Mouse (Mus musculus) thymus, adult 2 months (tissue): ENCODE data around the gene Mettl7a3. TPM values are rescaled to one million over a fixed set of nuclear protein-coding genes. Genes with fewer than 3 reads are reported as not detected.
"Not testable (repeated sequence)": the region's sequence is repeated elsewhere in the genome, so short reads cannot be mapped to it uniquely, and the experiment has no call there.

Experiments
- DNase-seq: peaks from one replicate; pipeline ENCODE4 v3.0.0; 2021
- H3K27ac ChIP-seq: fragments of 200-500 bp; 2 replicates; pipeline ENCODE4 v1.5.1; 2012; ENCODE audit warnings: low read length, control low read depth; ENCODE audit not compliant: control insufficient read depth, insufficient read depth
- H3K27me3 ChIP-seq: fragments of 200-500 bp; 2 replicates; pipeline ENCODE4 v1.6.1; 2012; ENCODE audit warnings: mild to moderate bottlenecking, low read length, moderate library complexity, mixed read lengths; ENCODE audit not compliant: control insufficient read depth, insufficient read depth
- H3K36me3 ChIP-seq: fragments of 200-500 bp; 2 replicates; pipeline ENCODE4 v1.6.1; 2012; ENCODE audit warnings: mild to moderate bottlenecking, low read length, moderate library complexity; ENCODE audit not compliant: control insufficient read depth, insufficient read depth
- H3K4me1 ChIP-seq: fragments of 200-500 bp; replicated peaks from 2 replicates; pipeline ENCODE4 v1.6.1; 2012; ENCODE audit warnings: low read length; ENCODE audit not compliant: control insufficient read depth, insufficient read depth
- H3K4me3 ChIP-seq: fragments of 200-500 bp; 2 replicates; pipeline ENCODE4 v1.5.1; 2012; ENCODE audit warnings: mild to moderate bottlenecking, low read length, control low read depth, moderate library complexity; ENCODE audit not compliant: control insufficient read depth, insufficient read depth
- CTCF ChIP-seq: fragments of 200-500 bp; IDR thresholded peaks from 2 replicates; pipeline ENCODE4 v1.5.1; 2012; ENCODE audit warnings: mild to moderate bottlenecking, control low read depth, low read length, moderate library complexity, borderline replicate concordance; ENCODE audit not compliant: control insufficient read depth, poor library complexity, insufficient read depth; ENCODE audit errors: extremely low read depth
- POLR2A ChIP-seq: fragments of 200-500 bp; IDR thresholded peaks from 2 replicates; pipeline ENCODE4 v1.6.1; 2012; ENCODE audit warnings: mild to moderate bottlenecking, low read length, control low read depth, moderate library complexity; ENCODE audit not compliant: control insufficient read depth, poor library complexity, insufficient read depth; ENCODE audit errors: extremely low read depth
- WGBS: fragments of 180-500 bp; shearing (Covaris S2); methylation state at CpG from one replicate; pipeline ENCODE4 v1.1.7; 2018; 5-methylcytosine and 5-hydroxymethylcytosine counted together
- polyA plus RNA-seq: library from polyadenylated mRNA; depleted of rRNA; stranded (reverse); fragments of >200 nt; gene quantifications from 2 replicates; pipeline ENCODE4 v1.2.3, GENCODE M21; 2012

Gene Mettl7a3
- polyA plus RNA-seq, 1 experiment = 0.05 TPM

DNA sequence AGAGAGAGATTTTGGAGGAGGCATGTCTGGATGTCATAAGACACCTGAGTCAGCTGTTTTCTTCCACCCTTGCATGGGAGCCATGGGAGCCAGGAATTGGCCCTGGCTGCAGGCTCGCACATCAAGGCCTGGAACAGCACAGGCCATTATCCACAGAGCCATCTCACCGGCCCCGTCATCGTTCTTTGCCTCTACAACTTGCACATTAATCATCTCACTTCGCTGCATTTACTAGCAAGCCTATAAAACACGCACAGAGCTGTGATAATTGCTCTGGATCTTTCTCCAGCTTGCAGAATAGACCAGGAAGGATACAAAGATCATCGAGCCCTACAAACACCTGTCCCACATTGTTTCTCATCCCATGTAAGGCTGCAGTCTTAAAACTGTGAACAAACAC is 4.0 kb upstream of the Mettl7a3 start:
- no peaks in the 10 kb centered on the region for H3K27me3 ChIP-seq

DNA sequence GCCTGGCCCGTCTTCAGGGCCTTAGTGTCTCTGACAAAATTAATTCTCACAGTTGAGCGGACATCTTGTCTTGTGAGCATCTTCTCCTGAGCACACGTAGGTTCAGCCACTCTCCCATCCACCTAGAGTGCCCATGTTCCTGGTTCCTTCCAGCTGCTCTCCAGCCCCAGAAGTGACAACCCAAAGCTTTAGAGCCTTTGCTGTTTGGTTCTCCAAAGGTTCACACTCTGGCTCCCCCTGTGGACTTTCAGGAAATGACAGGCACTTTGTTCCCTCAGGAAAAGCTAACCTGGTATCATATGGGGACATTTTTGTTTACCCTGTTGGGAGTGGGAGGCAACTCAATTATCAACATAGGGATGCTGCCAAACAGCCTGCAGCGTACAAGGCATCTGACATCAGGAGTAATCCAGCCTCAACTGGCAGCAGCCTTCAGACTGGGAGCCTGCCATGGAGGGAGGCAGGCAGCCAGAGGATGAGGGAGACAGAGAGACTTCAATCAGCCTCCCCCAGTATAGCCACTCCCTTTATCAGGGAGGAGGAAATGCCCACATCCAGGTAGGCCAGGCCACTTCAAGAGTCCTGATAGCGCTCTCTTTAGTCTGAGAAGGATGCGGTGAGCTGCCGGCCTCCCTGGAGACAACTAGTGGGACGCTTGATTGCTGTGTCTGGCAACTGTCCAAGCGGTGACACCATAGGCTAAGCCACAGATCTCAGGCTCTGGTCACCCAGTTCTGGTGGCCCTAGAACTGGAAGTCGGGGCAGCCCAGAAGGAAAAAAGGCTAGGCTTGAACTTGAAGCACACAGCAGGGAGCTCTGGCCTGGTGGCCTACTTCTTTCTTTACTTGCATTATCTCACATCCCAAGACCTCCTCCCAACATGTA is 2.4 kb upstream of the Mettl7a3 start:
- not testable (repeated sequence) for H3K27me3 ChIP-seq, H3K4me3 ChIP-seq, H3K36me3 ChIP-seq, H3K4me1 ChIP-seq, H3K27ac ChIP-seq, DNase-seq
- WGBS = 81% methylated on average over 3 of the region's 10 CpGs

More for the DNA sequence above, 4.0 kb upstream of the Mettl7a3 start:
- DNase-seq = no peak
- Histone ChIP-seq H3K4me1 (no peaks in the 10 kb centered on the region; the same call in 1 of the 2 replicates), H3K4me3 (no peak overlapping the region), H3K36me3 (no peaks in the 10 kb centered on the region), H3K27ac (no peak overlapping the region)
- no peak for TF ChIP-seq POLR2A
- no peak for TF ChIP-seq CTCF
- WGBS = 97% methylated on average over 7 of the region's 7 CpGs

DNA sequence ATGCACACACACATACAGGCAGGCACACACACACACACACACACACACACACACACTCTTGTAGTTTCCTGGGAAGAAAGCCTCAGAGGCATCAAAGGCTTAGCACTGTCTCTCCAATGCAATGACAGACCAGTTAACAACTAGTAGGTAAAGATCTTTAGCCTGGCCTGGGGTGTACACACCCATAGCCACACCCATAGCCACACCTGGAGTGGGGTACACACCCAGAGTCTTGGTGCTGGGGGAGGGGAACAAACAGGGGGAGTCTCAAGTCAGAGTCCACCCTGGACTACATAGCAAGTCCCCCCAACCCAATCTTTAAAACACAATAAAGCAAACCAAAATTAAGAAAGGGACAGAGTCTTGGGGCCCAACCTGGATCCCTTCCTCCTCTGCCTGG is 2.6 kb downstream of the Mettl7a3 start:
- not testable (repeated sequence) for H3K4me3 ChIP-seq, H3K4me1 ChIP-seq, H3K27me3 ChIP-seq, H3K27ac ChIP-seq, H3K36me3 ChIP-seq, DNase-seq

DNA sequence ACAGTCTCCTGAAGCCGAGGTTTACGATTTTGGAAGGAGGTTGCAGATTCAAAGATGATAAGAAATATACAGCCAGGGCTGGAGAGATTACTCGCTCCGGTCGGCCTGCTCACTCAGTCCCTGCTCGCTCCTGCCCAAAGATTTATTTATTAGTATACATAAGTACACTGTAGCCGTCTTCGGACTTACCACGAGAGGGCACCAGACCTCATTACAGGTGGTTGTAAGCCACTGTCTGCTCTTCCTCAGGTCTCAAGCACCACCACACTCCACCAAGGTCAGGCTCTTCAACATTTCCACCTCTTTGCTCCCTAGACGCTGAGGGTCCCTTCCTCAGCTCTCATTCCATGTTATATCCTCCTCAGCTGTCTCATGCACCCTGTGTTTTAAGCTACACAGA is 3.1 kb downstream of the Mettl7a3 start:
- 35% methylated on average over 10 of the region's 10 CpGs for WGBS
- not testable (repeated sequence) for H3K27me3 ChIP-seq, H3K27ac ChIP-seq, H3K4me3 ChIP-seq, H3K4me1 ChIP-seq, H3K36me3 ChIP-seq
- peak; percentile 66 for DNase-seq

DNA sequence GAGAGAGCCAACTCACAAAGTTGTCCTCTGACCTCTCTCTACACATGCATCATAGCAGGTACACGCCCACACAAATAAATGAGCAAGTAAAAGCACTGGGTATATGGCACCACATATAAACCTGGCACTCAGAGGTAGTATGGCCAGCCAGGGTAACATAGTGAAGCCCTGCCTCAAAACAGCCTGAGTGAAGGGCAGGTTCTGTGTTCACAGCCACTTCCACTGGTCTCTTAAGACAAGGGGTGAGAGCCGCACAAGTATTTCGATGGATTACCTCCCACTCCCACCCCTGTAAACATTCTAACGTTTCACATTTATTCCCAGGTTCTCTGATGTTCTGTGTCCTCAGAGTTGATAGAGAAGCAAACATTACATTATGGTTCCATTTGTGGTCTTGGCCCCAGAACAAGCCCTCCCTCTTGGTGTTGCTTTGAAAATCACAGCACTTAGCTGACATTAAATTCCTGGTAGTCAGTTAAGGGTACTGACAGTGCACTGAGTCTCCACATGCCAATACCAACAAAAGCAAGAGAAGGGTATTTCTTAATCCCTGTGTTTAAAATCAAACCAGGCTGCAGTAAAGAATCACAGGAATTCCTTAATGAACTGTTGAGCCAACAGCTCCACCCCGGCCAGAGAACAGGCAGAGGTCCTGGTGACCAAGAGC is 6.7 kb downstream of the Mettl7a3 start:
- not testable (repeated sequence) for H3K27ac ChIP-seq, DNase-seq, H3K36me3 ChIP-seq, H3K27me3 ChIP-seq, H3K4me1 ChIP-seq, H3K4me3 ChIP-seq
- 86% methylated on average over 5 of the region's 5 CpGs for WGBS

DNA sequence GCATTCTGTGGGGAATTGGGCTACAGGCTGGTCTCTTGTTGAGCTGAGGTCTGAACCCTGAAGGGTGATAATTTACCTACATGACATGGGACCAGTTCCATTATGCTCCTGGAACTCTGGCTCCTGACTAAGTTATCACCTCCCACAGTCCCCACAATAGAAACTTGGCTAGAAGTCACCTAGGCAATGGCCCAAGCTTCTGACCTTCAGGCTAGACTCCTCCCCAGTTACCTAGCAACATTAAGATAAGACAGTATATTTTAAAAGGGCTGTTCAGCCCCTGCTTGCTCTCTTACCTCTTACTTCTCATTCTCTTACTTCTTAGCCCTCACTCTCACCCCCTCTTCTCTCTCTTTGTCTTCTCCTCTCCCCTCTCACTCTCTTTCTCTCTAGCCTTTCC is 10.8 kb downstream of the Mettl7a3 start:
- no peak for DNase-seq
- H3K36me3 ChIP-seq = no peaks in the 10 kb centered on the region

DNA sequence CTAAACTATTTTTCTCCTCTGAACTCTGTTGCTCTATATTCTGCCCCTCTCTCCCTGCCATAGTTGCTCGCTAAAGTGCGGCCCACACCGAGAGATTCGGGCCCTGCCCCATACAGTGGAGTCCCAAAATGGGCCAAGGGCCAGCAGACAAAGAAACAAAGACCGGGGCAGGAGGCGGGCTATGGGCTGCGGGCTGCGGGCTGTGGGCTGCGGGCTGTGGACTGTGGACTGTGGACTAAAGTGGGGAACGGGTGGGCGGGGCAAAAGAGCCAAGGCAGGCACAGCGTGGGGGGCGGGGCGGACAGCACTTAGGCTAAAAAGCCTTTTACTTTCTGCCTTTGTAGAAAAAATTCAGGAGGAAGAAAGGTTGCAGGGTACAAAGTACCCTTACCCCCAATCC is 12.0 kb downstream of the Mettl7a3 start:
- TF ChIP-seq CTCF (no peak), POLR2A (no peak)
- Histone ChIP-seq H3K27me3 (no peaks in the 10 kb centered on the region), H3K27ac (no peak overlapping the region), H3K4me3 (no peak overlapping the region), H3K36me3 (no peaks in the 10 kb centered on the region), H3K4me1 (no peaks in the 10 kb centered on the region)
- DNase-seq = no peak
- 86% methylated on average over 14 of the region's 14 CpGs for WGBS

More for the DNA sequence above, 10.8 kb downstream of the Mettl7a3 start:
- Histone ChIP-seq H3K27me3 (no peaks in the 10 kb centered on the region), H3K27ac (no peak overlapping the region), H3K4me1 (no peaks in the 10 kb centered on the region), H3K4me3 (no peak overlapping the region)
- TF ChIP-seq CTCF (no peak), POLR2A (no peak)
